Comparison of ENCODE assay signal across 8 mouse cellular contexts in genomic region chr4:71488663-71489161, GRCm38 (mm10).
DNase-seq lines count a peak whose midpoint lies in the region; ATAC-seq and TF ChIP-seq lines count a peak whose summit lies in the region.

No protein-coding gene starts in this region.

- H3K36me3 ChIP-seq in hindbrain, embryonic 10.5 days = no peaks in the 10 kb centered on the region
- no peaks in the 10 kb centered on the region for H3K36me3 ChIP-seq in hindbrain, embryonic 11.5 days (ENCODE audit: control insufficient read depth, insufficient read depth, low read length)
- no peaks in the 10 kb centered on the region for H3K36me3 ChIP-seq in kidney, postnatal 0 days (ENCODE audit: insufficient read depth, low read length)

- DNase-seq in hindbrain, embryonic 10.5 days (ENCODE audit: low spot score) = peak; percentile 6
- no peak for DNase-seq in hindbrain, embryonic 11.5 days (ENCODE audit: low spot score)
- DNase-seq in 416B (ENCODE audit: low read depth) (peak; percentile 54), MEL-GATA-1-ER (ENCODE audit: extremely low read depth, low read depth) (peak; percentile 18)
- DNase-seq in kidney, postnatal 0 days (ENCODE audit: low spot score) = peak; percentile 82
- no peak for DNase-seq in yolk sac, embryonic 10.5 days (ENCODE audit: low spot score)
- DNase-seq in right cerebral cortex, postnatal 25 days = no peak

- H3K9ac ChIP-seq in hindbrain, embryonic 11.5 days (ENCODE audit: low read depth, low read length) = no peak overlapping the region
- no peak overlapping the region for H3K9ac ChIP-seq in kidney, postnatal 0 days (ENCODE audit: low read depth, low read length)

- no peak for ATAC-seq in hindbrain, embryonic 11.5 days (ENCODE audit: low FRiP score)
- ATAC-seq in kidney, postnatal 0 days (replicated peaks; ENCODE audit: low FRiP score, low read depth) = no peak
- ATAC-seq in monocyte, adult 5-6 weeks (replicated peaks; ENCODE audit: insufficient number of reproducible peaks, low FRiP score, low TSS enrichment, poor library complexity, severe bottlenecking) = peak; percentile 98

- peaks cover 3% of the 10 kb centered on the region; the same call in 1 of the 2 replicates for H3K27me3 ChIP-seq in hindbrain, embryonic 10.5 days (ENCODE audit: insufficient read depth, poor library complexity, severe bottlenecking)
- no peaks in the 10 kb centered on the region for H3K27me3 ChIP-seq in hindbrain, embryonic 11.5 days (ENCODE audit: control insufficient read depth, insufficient read depth, low read length)
- no peaks in the 10 kb centered on the region for H3K27me3 ChIP-seq in kidney, postnatal 0 days (ENCODE audit: insufficient read depth, low read length)

- no peaks in the 10 kb centered on the region for H3K9me3 ChIP-seq in hindbrain, embryonic 10.5 days
- H3K9me3 ChIP-seq in hindbrain, embryonic 11.5 days (ENCODE audit: control insufficient read depth, low read length) = no peaks in the 10 kb centered on the region
- H3K9me3 ChIP-seq in kidney, postnatal 0 days (replicated peaks; ENCODE audit: low read length) = no peaks in the 10 kb centered on the region

- TF ChIP-seq CTCF in kidney, postnatal 0 days (IDR thresholded peaks at IDR 0.05; ENCODE audit: low read depth) = no peak

- no peak overlapping the region for H3K27ac ChIP-seq in hindbrain, embryonic 10.5 days
- no peak overlapping the region for H3K27ac ChIP-seq in hindbrain, embryonic 11.5 days (ENCODE audit: low read depth, low read length)
- no peak overlapping the region for H3K27ac ChIP-seq in kidney, postnatal 0 days

- H3K4me1 ChIP-seq in hindbrain, embryonic 10.5 days (replicated peaks) = peaks cover 29% of the 10 kb centered on the region
- H3K4me1 ChIP-seq in hindbrain, embryonic 11.5 days (replicated peaks; ENCODE audit: control insufficient read depth, insufficient read depth, low read length) = no peaks in the 10 kb centered on the region
- H3K4me1 ChIP-seq in kidney, postnatal 0 days (replicated peaks; ENCODE audit: insufficient read depth, low read length) = no peaks in the 10 kb centered on the region

- 35% methylated on average over 2 of the region's 2 CpGs for WGBS in hindbrain, embryonic 10.5 days
- WGBS in hindbrain, embryonic 11.5 days = 24% methylated on average over 2 of the region's 2 CpGs
- 30% methylated on average over 2 of the region's 2 CpGs for WGBS in kidney, postnatal 0 days

- H3K4me2 ChIP-seq in hindbrain, embryonic 11.5 days (replicated peaks; ENCODE audit: low read depth, low read length) = no peak overlapping the region
- H3K4me2 ChIP-seq in kidney, postnatal 0 days (ENCODE audit: low read length) = no peak overlapping the region

- H3K4me3 ChIP-seq in hindbrain, embryonic 10.5 days = no peak overlapping the region
- H3K4me3 ChIP-seq in hindbrain, embryonic 11.5 days (ENCODE audit: low read depth, low read length) = no peak overlapping the region
- no peak overlapping the region for H3K4me3 ChIP-seq in kidney, postnatal 0 days (replicated peaks; ENCODE audit: low read depth, low read length)

Comparison
In these comparisons a context has a peak if more than half of its experiments do, and no peak if none do; other contexts are left out.
1. DNase-seq: peak in hindbrain, embryonic 10.5 days (single experiment), 416B (single experiment), MEL-GATA-1-ER (single experiment) and kidney, postnatal 0 days (single experiment); none in hindbrain, embryonic 11.5 days (single experiment), yolk sac, embryonic 10.5 days (single experiment) and right cerebral cortex, postnatal 25 days (single experiment).